Mouse (Mus musculus) frontal cortex, postnatal 25 days (tissue): ENCODE measurements at regions not wholly inside any gene's neighbourhood (a gene's known extent, or its start where the extent isn't known, plus 50 kb on each side); places are given as distances from the start of the nearest gene placed in this dataset.
"Not testable (repeated sequence)": the region's sequence is repeated elsewhere in the genome, so short reads cannot be mapped to it uniquely, and the experiment has no call there.

Experiments used
- DNase-seq, 2 experiments: peaks; one replicate each; pipeline ENCODE4 v3.0.0; 2022; ENCODE audit warnings: low spot score in 2 of 2

DNA sequence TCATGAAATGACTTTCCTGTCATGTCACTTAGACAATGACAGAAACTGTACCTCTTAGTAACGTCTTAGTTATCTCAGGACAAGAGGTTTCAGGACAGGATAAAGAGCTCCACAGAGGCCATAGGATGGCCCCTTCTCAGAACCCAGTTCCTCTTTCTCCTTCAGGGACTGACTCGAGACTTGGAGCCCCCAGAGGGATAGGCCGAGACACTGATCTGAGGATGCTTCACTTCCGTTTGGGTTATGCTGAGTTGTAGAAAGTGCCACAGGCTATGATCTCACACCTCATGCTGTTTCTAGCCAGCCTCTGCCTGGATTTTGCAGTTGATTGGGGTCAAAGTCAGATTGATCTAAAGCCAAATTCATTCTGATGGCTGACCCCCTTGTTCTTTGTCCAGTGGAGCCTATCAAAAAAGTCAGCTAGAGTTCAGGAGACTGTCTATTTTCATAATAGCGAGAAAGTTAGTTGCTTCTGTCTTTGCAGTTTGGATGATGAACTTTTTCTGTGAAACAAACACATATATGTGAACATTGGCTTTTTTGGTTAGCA lies 70.7 kb downstream of the Sult3a2 start:
- no peak for DNase-seq

DNA sequence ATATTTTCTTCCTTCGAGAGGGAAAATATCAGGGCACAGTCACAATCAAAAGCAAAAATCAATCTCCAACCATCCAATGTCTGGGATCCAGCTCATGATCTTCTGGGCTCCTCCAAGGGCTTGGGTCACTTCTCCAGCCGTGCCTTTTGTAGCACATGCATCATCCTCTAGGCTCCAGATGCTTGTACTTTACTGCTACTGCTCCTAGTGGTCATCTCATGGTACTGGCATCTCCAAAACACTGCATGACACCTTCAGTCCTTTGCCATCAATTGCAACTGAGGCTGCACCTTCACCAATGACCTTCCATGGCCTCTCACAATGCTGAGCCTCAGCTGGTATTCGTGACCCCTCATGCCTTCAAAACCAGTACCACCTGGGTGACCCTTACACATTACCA lies 77.8 kb downstream of the Sult3a2 start:
- DNase-seq: not testable (repeated sequence)

GRCm38 (mm10) chr10:33704245-33704644 lies 79.7 kb upstream of the Clvs2 start:
- DNase-seq: not testable (repeated sequence)

DNA sequence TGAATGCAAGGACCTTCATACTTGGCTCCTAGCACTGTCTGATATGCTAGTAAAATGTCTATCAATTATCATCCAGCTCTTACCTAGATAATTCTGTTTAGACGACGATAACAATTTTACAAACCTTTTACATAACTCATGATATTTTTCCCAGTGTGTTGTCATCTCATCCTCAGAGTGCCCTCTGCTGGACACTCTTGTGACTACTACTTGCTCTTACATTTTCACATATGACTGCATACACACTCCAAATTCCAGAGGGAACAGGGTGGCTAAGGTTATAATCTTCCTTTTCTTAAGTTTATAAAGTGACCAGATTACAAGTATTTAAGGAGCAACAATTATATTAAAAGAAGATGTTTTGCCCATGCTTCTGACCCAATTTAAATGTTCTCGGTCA lies 78.9 kb upstream of the Clvs2 start:
- DNase-seq: peak; percentile 65 to 71
